Mouse (Mus musculus): ENCODE results near the gene Ngly1. TPM values are rescaled to one million over a fixed set of nuclear protein-coding genes. Genes with fewer than 3 reads are reported as not detected.
"Not testable (repeated sequence)": the region's sequence is repeated elsewhere in the genome, so short reads cannot be mapped to it uniquely, and the experiment has no call there.

Ngly1 gene
- total and polyA plus RNA-seq, 3 experiments = 50.6 to 67.2 (median 55.0) TPM

DNA sequence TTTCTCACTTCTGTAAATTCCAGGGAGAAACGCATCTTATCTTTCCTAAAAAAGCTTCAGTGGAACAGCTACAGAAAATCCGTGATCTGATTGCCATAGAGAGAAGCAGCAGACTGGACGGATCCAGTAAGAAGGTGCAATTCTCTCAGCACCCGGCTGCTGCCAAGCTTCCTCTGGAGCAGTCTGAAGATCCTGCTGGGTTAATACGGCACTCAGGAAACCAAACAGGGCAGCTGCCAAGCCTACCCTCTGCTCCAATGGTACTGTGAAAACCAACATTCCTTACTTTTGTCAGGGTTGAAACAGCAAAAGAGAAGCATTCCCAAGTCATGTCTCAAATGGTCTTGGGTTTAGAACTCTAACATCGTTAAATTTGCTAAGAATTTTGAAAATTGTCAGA is 11.5 kb downstream of the Ngly1 start:
- no peak for DNase-seq

DNA sequence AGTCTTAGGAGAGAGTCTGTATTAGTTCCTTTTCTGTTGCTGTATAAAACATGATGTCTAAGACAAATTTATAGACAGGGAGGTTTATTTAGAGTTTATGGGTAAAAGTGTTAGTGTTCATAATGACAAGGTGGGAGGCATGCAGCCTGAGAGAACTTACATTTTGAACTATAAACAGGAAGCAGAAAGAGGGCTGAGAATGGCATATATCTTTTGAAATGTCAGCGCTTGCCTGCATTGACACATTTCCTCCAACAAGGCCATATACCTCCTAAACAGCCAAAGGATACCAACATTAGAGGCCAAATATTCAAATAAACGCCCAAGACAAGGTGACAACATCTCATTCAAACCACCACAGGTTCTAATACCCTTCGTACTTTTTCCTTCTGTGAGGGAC is 12.8 kb downstream of the Ngly1 start:
- no peak for DNase-seq

DNA sequence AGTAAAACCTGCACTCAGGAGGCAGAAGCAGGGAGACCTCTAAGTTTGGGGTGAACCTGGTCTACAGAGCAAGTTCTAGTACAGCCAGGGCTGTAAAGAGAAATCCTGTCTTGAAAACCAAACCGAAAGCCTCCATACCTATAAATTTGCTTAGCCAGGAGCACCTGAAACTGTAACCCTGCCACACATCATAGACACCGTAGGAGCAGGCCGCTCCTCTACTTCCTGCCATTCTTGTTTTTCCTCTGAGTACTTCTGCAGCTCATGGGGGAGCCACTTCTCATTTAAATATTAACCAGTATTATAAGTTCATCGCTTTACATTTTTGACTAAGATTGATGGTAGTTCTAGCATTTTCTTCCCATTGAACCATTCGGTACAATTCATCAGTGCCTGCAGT is 17.9 kb downstream of the Ngly1 start:
- no peak for DNase-seq

DNA sequence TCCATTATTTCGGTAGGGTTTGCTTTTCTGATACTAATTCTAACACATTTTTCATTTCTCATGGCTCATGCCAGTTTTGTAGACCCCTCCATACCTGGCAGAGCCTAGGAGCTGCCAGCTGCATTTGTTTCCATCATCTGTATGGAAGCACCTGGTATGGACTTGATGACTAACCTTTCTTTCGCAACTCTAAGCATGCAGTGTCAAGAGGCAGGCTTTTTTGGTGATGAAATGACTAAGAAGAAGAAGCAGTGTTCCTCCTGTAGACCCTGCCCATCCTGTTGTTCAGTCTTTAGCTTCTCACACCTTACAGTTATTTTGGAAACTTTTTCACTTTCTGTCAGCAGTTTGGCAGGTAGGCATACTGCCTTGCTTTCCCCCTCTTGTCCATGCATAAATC is 20.7 kb downstream of the Ngly1 start:
- DNase-seq = no peak

DNA sequence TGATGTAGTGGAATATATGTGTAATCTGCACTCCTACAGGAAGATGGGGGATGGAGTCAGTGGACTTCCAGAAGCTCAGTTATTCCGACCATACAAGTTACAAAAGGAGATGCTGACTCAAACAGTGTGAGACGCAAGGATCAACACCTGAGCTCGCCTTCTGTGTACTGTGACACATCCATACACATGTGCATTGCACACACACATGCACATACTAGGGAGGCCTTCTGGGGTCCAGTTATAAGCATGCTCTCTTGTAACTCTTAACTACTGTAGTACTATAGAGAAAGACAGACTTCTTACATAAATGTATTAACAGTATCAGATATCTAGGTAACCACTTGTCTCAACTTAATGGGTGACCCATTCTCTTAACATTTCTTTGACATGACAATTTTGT is 24.6 kb downstream of the Ngly1 start:
- no peak for DNase-seq

DNA sequence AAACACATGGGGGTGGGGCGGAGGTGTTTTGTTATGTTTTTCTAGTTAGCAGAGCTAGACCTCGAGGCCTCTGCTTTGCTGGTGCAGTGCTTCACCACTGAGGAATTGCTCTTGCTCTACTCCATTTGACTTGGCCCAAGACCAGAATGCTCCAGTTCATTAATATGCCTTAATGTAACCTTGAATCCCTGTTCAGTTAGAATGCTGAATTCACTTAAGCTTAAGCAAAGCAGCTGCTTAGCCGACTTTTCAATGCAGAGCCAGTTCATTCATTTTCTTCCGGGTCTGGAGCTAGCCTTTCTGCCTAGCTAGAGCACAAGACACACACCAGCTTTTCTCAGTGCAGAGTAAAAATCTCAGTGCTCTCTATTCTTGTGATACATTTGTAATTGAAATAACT is 30.1 kb downstream of the Ngly1 start:
- DNase-seq = peak; percentile 15

DNA sequence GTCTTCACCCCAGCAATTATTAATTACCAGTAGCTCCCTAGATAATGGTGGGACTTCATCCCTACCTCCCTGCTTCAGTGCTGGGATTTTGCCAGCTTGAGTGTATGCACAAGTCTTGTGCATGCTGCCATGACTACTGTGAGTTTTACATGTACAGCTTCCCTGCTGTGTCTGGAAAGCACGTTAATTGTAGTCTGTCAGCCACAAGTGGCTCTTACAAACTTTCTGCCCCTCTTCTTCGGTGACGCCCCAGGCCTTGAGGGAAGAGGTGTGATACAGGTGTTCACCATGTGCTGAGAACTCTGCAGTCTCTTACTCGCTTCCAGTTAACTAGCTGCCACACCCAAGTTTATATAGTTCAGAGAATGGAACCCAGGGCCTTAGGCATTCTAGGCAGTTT is 34.9 kb downstream of the Ngly1 start:
- no peak for DNase-seq

DNA sequence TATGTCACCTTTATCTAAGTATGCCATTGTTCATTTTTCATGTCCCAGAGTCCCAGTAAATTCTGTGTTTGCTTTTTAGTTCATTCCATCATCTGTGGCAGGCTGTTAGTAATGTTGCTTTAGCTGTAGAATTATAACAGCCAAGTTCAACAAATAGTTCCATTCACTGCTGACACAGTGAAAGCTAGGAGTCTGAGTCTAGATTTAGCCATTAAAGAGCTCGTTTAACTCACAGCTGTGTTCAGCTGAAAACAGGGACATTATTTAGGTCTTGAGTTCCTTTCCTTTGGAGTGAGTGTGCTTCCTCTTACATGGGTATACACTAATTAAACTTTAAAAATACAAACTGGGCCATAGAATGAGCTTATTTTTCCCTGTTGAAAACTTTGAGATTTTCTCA is 43.3 kb downstream of the Ngly1 start:
- DNase-seq = no peak

DNA sequence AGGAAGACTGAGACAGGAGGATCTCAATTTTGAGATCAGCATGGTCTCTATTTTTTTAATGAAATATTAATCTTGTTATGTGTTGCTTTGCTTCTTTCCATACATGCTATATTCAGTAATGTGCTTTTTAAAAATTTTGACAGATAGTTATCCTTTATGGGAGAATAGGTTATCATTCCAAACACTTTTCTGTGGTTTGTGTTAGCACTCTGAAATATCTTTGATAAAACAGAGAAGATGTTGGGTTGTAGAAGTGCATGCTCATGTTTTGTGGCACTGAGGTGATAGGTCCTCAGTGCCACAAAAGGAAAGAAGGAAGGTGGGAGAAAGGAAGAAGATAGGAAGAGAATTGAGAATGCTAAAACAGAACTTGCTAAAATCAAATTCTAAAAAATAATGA is 43.9 kb downstream of the Ngly1 start:
- no peak for DNase-seq

DNA sequence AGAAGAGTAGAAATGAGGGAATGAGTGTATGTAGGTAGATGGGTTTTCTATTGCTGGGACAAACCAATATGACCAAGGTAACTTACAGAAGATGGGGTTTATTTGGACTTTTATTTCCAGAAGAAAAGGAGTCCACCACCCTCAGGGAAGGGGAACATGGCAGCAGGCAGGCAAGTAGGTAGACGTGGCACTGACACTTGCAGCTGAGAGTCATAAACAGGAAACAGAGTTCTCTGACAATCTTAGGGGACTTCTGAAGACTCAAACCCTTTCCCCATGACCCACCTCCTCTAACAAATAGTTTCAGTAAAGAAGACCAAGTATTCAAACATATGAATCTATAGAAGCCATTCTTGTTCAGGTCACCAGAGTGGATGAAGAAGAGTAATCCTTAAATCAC is 44.8 kb downstream of the Ngly1 start:
- no peak for DNase-seq

DNA sequence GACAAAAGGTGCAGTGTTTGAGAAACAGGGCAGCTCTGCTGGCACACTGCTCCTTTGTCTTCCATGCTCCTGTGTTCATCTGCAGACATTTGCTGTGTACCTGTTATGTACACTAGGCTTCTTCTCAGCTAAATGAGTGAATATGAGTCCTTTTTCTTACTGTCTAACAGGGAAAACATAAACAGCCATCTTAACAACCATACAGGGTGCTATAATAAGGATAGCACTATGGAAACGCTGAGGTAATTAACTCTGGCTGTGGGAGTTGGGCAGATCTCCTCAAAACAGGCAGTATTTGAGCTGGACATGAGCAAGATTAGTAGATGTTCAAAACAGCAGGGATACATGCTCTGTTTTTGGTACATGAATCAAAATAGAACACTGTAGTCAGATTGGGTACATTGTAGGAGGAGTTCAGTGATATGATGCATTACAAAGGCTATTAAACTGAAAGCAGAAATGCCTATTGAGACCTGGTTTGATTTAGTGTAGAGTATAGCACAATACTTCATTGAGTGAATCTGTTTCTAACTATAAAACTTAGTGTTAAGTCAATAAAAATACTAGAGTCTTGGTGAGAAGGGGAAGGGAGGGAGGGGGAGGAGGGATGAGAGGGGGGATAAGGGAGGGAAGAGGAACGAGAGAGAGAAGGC is 47.9 kb downstream of the Ngly1 start:
- no peak for DNase-seq

DNA sequence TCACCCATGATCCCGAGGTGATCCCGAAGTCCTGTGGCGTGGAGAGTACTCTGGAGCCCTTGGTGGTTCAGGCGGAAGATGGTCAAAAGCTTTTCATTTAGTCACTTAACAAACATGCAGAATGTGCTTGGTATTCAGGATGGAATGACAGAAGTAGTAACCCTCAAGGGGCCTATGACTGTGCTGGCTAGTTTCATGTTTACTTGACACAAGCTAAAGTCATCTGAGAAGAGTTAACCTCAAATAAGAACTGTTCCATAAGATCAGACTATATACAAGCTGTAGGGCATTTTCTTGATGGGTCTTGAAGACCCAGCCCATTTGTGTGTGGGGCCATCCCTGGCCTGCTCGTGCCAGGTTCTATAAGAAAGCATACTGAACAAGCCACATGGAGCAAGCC is 52.7 kb downstream of the Ngly1 start:
- DNase-seq = no peak

DNA sequence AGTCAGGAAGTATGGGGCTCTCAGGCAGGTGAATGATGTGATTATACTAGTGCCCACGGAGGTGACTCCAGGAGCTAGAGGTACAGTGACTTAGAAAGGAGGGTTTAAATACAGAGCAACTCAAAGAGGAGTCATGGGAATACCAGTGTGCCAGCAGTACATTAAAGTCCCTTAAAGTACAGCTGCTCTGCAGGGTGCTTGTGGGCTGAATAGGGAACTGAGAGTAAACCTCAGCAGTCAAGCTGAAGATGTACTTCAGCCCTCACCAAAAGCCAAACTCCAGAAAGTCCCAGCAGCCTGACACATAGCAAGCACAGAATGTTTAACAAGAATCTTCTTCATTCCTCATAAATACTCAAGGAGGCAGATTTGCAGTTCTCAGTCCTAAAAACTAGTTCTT is 53.6 kb downstream of the Ngly1 start:
- DNase-seq = no peak

DNA sequence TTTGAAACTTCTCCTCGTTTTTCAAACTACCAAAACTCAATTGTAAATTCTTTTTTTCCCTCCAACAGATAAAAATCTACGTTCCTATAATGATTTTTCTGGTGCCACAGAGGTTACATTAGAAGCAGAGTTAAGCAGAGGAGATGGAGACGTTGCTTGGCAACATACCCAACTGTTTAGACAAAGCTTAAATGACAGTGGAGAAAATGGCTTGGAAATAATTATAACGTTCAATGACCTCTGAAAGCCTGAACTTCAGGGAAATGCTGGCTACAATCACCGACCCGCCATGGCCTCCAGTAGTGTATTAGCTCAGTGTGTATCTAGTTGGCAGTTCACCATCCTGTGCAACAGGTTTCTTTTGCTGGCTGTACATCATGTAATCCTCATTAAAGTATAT is 61.7 kb downstream of the Ngly1 start:
- no peak for DNase-seq

DNA sequence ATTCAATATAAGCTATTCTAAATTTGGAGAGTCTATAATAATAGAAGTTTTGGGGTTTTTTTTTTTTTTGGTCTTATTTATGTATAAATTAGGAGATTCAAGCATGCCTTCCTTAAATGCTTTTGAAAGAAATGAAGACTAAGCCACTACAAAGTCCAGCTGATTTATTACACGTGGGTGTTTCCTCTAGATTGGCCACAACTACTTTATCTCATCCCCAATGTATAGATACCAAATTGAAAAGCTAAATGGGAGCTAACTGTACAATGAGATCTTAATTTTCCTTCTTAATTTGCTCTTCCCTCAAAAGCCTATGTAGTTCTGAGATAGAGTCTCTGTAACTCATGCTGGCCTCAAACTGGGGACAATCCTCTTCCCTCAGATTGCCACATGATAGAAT is 63.5 kb downstream of the Ngly1 start:
- DNase-seq = no peak

DNA sequence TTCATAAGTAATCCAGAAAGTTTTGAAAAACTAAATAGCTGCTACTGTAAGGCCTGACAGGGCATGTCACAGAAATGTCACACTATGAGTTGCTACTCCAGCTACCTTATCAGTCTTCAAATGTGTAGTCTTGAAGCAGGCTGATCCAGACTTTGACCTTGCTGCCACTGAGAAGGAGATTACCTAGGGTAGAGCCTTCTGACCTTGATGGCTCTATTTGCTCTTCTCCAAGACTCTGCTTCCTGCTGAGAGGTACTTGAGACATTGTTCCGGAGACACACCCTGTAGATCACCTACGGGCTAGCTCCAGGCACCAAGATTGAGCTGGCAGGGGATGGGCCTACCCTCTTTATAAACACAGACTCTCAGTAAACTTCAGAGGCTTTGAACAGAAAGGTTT is 64.0 kb downstream of the Ngly1 start:
- not testable (repeated sequence) for DNase-seq

DNA sequence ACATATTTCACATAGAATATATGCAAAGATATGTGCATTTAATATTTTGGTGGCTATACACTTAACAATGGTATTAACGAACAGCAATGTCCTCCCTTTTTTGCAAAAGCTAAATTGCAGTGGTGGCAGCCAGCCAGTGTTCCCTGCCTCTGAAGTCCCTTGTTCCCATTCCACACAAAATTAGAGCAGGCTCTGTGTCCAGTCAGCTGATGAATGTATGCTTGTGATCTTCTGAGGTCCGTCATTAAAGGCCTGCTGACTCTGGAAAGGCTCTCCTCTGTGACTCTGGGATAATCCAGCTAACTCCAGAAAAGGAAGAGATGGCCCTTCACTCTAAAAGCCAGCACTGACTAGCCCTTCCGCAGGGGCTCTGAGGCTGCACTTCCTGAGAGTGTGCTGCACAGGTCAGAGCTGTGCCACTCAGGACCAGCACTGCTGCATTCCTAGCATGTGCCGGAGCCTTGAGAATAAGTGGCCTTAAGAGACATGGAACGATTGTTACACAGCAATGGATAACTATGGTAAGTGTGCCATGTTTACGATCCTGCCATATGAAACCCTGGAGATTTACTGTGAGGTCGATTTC is 64.9 kb downstream of the Ngly1 start:
- no peak for DNase-seq

DNA sequence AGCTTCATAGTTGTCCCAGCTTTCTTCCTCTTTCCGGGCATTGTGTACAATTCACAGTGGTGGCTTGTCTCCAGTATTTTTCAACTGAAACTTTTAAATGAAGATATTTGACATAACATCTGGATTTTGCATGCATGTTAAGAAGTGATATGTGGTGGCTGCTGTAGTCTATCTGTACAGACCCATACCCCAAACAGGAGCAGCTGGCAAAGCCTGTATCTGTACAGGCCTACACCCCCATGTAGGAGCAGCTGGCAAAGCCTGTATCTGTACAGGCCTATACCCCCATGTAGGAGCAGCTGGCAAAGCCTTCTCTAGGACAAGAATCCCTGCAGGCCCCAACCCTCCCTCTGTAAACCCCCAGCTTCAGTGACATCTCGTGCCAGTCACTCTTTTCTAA is 65.8 kb downstream of the Ngly1 start:
- DNase-seq = no peak

DNA sequence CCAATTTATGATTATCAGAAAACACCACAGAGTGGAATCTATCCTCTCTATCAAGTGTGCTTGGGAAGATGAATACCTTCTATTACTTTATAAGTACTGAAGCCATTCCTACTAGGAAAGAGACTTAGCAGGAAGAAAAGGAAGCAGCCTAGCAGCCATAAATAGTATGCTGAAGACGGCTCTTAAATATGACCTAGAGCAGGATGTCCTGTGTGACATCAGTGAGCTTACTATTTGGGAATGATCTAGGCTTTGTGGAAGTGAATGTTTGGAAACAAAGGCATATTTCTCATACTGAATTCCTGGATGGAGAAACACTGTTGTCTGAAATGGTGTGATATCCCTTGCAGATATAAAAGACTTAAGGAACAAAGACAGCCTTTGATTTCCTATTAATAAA is 67.6 kb downstream of the Ngly1 start:
- no peak for DNase-seq

DNA sequence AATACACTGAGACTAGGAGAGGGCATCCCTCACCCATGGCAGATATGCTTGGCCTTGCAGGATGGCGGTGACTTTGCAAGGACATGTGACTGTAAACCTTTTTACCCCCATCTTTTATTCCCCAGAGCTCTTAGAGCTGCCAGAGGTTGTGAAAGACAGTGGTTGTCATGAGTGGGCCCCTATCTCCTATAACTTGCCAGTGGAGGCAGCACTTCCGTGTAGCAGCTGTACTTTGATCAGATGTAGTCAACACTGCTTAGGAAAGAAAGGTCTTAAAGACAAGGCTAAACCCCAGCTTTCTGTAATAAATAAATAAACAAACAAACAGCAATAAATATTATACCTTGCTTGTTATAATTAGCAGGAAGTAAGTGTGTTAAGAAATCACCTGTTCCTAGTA is 70.7 kb downstream of the Ngly1 start:
- no peak for DNase-seq

DNA sequence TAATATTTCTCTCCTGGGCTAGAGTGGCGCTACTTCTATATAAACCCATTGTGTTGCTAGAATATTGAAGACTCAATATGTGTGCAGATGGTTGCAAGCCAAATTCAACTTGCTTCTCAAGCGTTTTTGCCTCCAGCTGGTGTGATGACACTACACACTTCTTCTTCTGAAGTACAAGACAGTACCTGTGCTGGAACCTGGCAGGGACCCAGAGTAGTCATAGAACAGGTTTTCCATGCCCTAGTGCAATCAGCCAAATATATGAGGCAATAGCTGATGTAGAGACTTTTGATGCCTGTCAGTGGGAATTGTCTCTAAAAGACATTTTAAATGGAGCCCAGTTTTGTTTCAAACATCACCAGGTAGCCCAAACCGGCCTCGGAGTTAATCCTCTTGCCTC is 75.3 kb downstream of the Ngly1 start:
- DNase-seq = no peak

DNA sequence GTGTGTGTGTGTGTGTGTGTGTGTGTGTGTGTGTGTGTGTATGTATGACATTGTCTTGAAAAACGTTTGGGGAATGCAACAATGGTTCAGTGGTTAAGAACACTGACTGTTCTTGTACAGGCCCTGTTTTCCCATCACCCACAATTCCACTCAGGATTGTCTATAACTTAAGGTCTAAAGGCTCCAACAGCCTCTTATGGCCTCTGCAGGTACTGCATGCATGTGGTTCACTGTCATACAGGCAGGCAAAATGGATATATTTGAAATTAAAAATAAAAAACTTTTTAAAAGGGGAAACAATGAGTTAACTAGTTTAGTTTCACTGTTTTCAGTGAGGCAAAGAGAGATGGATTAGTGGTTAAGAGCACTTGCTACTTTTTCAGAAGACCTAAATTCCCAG is 76.1 kb downstream of the Ngly1 start:
- DNase-seq = no peak

DNA sequence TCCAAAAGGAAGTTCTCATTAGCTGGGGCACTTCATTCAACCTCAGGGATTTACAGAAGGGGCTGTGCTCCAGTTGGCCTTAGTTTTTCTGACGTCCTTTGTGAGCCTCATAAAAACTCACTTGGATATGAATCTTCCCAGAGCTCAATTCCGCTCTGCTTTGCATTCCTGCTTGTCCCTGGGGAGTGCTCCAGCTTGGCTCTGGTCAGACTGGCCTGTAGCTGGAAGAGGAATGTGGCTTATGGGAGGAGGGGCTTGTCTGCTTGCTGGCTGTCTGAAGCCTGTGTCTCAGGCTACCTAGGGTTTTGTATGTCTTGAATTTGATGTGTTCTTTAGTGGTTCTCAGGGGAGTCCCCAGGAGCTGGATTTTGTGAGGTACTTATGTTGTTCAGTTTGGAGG is 79.5 kb downstream of the Ngly1 start:
- DNase-seq = peak; percentile 15

DNA sequence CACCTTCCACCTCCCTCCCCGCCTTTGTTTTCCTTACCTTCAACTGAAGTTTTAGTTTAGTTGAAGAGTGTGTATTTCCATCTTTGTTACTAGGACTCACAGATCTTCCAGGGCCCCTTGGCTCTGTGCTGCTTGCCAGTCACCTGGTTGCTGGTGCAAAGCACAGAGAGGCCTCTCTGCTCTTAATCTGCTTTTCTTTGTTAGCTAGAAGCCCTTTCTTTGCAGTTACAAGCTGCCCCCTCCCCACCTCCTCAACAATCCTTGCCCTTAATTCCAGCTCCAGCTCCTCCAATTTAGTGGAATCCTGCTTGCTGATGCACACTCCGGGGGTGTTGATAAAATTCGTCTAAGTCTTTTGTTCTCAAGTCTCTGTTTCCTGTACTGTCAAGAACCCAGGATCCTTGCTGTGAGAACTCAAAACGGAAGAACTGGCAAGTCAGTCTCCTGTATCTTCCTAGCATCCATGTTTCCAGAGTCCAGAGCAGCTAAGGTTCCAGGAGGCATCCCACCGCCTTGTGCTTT is 79.9 kb downstream of the Ngly1 start:
- DNase-seq = no peak
